Mouse (Mus musculus): ENCODE measurements around the gene Mfsd12.
A peak's percentile ranks its signal among the peaks of the same experiment; 100 is the strongest.

Gene Mfsd12

GRCm38 (mm10) chr10:81403511-81403910, 46.2 kb downstream of the Mfsd12 start:
- no peak for DNase-seq (ENCODE audit: low spot score)

DNA sequence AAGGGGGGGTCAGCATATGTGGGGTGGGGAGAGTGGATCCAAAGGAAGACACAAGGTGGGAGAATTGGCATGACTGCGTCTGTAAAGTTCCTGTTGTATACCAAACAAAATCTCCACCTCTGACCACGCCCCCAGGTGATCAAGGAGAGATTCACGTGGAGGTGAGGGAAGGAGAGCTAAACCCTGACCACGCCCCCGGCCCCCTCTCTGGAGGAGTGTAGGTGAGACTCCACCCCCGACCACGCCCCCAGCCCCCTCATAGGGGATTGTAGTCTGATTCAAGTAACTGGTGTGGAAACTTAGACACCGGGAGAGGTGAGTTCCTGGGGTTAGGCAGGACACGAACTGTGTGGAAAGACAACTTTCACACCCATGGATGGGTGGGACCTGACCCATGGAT, 46.8 kb downstream of the Mfsd12 start:
- no peak for DNase-seq (ENCODE audit: low spot score)

DNA sequence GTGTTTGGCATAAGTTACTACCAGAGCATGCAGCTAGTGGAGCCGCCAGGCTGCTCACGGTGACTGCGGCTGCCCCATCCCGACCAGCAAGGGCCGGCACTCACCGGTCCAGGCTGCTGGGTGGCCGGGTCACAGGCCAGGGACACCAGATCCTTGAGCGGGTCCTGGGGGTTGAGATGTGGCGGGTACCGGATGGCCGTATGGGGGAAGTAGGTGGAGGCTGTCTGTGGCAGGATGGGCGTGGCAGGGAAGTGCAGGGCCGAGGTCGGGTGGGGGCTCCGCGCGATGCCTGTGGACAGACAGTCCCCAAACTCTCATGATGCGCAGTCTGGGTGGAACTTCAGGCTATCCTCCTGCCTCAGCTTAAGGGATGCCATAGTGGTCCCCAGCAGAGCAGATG, 47.4 kb downstream of the Mfsd12 start:
- DNase-seq (ENCODE audit: low spot score): no peak

- no peak for DNase-seq (ENCODE audit: low spot score)
Measured at GRCm38 (mm10) chr10:81405588-81406201, 48.4 kb downstream of the Mfsd12 start.

GRCm38 (mm10) chr10:81406504-81407440, 49.5 kb downstream of the Mfsd12 start:
- DNase-seq (ENCODE audit: low spot score): no peak

DNA sequence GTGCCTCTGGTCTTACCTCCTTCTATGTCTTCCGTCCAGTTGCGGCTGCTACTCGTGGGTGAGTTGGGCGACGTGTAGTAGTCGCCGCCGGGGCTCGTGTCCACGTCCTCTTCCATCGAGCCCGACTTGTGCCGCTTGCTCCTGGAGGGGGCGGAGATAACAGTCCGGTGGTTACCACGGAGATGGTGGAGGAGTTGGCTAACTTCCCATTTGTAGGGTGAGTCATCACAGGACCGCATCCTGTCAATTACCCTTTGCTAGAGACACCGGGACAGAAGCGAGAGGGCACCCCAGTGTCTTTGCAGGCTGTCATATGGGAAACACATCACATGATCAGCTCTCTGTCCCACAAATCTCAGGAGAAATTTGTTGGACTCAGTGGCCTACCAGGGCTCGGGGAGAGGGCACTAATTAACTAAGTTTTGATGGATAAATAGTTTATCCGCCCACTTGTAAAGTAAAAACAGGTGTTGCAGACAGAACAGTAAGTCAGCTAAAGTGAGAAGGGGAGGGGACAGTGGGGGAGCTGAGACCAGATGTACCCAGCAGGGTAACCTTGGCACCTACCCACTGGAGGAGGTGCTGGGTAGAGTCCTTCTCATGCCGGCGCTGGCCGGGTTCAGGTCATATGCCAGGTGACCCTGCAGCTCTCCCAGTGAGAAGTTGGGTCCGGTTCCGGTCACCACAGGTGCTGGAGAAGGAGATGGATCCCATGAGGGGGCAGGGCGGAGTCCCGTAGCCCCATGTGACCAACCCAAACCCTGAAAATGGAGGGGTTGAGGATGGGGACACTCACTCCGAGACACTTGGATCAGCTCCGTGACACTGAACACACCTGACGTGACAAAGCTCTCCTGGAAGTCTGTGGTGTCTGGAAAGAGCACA, 50.5 kb downstream of the Mfsd12 start:
- peak; percentile 66 for DNase-seq (ENCODE audit: low spot score)

- no peak for DNase-seq (ENCODE audit: low spot score)
Measured at GRCm38 (mm10) chr10:81408424-81408729, 51.1 kb downstream of the Mfsd12 start.

GRCm38 (mm10) chr10:81408871-81409291, 51.6 kb downstream of the Mfsd12 start:
- DNase-seq (ENCODE audit: low spot score): peak; percentile 76

DNA sequence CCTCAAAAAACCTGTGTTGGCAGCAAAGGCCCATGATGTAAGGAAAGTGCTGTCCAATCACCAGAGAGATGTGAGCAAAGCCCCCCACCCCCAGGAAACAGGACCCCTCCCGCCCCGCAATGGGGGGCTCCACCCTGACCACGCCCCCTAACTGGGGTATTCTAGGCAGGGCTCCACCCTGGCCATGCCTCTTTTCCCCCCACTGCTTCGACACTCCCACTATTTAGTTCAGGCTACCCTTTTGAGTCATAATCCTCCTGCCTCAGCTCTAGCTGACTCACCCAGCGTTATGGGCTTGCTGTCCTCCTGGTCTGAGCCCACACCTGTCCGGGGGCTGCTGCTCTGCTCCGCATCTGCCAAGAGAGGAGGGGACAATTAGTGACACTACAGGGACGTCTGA, 52.0 kb downstream of the Mfsd12 start:
- DNase-seq (ENCODE audit: low spot score): no peak

GRCm38 (mm10) chr10:81410350-81410749, 53.1 kb downstream of the Mfsd12 start:
- DNase-seq (ENCODE audit: low spot score): no peak

- DNase-seq (ENCODE audit: low spot score): no peak
Measured at GRCm38 (mm10) chr10:81410981-81411380, 53.7 kb downstream of the Mfsd12 start.

DNA sequence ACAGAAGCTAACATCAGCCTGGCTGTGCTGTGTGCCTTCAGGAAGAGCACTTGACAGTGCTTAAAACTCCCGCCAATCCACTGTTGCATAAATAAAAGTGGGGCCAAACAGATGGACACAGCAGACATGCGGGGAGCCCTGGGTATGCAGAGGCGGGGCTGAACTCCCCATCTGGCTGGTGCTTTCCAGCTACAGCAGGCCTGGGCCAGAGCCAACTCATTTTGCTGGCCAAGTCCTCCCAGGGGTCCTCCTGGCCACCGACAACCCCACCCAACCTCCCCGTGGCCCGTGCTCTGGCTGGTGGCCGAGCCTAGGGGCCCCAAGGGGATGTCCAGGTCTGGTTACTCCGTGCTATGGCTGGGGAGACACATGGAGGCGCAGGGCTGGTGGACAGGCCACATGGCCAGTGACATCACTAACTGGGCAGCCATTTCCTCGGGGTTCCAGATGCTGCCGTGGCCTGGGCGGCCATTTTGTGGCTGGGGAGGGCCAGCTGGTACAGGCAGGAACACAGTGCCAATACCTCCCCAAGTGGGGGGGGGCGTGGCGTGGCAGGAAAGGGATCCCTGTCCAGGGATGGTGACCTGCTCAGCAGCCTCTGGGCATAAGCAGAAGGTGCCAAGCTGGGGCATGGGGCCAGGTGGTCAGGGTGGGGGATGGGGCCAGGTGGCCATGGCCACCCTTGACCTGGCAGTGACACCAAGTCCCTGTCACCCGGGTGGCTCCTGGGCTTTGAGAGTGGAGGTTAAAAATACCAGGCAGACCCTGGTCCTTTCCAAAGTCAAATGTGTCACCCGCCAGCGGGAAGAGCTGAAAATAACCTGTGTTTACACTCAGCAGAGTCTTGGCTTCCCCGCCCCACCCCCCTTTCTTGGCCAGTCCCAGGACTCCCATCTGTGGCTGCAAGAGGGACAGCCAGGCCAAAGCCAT, 54.4 kb downstream of the Mfsd12 start:
- peak; percentile 75 for DNase-seq (ENCODE audit: low spot score)

- no peak for DNase-seq (ENCODE audit: low spot score)
Measured at GRCm38 (mm10) chr10:81412586-81413309, 55.5 kb downstream of the Mfsd12 start.

DNA sequence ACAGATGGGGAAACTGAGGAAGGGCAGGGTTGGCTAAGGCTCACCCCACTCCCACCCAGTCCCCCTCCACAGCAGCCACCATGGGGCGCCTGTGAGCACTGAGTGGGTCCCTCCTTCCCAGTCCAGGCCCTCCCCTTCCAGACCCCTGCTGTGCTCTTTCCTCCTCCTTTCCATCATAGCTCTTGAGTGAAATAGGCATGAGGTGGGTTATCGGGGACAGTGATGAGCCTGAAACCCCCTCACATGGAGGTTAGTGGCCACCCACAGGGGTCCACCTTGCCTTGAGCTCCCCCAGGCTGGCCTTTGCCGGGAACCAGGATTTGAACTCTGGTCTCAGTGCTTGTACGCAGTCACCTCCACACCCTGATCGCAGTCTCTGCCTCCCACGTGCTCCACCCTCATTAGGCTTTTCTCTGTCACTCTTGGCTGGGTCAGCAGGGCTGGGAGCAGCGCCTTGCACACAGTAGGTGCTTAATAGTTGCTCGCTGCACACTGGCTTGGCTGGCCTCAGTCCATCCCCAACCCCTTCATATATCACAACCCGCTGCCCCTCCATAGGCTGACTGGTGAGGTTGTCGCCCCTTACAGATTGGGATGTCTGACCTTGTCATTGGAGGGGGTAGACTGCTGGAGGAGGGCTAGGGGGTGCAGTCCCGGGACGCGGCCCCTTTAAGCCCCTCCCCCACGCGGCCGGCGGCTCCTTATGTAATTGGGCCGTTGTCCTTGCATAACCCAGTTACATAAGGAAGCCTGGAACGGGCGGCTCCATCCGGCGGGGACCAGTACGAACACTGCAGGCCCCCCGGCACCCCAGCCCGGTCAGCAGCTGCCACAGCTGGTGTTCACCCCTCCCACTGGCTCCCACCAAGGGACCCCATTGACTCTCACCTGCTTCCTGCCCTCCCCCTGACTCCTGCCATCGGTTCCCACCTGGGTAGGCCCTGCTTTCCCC, 56.3 kb downstream of the Mfsd12 start:
- peak; percentile 85 for DNase-seq (ENCODE audit: low spot score)

DNA sequence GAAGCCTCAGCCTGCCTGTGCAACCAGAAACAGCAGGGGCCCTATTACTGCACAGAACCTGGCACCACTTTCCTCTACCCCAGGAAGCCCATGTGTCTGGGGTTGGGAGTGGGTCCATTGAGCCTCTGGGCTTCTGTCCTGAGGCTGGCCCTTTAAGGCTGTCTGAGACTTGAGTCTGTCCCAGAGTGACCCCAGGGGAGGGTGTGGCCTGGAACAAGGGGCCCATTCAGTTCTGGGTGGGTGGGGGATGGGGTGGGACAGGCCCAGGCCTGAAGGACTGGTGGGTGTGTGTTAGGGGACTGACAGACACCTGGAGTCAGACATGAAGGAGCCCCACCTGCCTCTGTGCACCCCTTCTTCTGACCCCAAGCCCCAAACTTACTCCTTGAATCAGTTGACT, 57.4 kb downstream of the Mfsd12 start:
- no peak for DNase-seq (ENCODE audit: low spot score)

DNA sequence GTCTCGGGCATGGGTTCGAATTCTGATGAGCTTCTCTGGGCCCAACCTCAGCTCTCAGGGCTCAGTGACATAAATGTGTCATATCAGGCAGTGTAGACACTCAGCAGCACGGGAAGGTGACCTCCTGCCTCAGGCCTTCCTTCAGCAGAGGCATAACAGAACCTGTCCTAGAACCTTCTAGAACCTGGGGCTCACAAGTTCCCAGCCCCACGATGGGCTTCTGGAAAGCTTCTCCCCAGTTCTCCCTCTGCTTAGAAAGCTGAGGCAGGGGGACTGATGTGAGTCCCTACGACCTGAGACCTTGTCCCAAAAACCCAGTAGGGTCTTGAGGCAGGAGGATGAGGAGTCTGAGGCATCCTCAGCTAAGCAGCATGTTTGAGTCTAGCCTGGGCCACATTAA, 57.9 kb downstream of the Mfsd12 start:
- DNase-seq (ENCODE audit: low spot score): no peak

Data from ovary, postnatal 36 days (tissue).